Mouse (Mus musculus) yolk sac, embryonic 10.5 days (tissue): ENCODE data around the gene Gpr68.

Experiments
- DNase-seq: peaks from one replicate; pipeline ENCODE4 v3.0.0-alpha.2; 2017; ENCODE audit warnings: low spot score

Gpr68 gene

DNA sequence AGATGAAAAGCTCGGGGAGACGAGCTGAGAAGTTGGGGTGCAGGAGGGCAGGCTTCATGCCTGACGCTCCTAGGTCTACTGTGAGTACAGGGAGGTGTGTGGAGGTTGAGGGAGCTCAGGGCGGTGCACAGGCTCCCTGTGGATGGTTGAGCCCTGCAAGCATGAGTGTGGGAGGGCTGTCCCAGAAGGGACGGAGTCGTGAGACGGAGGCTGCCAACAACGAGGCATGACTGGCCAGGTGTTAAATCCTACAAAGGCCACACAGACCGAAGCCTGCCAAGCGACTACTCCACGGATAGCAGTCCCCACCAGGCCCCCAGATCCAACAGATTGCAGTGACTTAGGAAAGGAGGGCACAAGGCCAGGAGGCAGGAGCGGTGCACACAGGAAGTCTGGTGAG lies 2.7 kb upstream of the Gpr68 start:
- DNase-seq = no peak

DNA sequence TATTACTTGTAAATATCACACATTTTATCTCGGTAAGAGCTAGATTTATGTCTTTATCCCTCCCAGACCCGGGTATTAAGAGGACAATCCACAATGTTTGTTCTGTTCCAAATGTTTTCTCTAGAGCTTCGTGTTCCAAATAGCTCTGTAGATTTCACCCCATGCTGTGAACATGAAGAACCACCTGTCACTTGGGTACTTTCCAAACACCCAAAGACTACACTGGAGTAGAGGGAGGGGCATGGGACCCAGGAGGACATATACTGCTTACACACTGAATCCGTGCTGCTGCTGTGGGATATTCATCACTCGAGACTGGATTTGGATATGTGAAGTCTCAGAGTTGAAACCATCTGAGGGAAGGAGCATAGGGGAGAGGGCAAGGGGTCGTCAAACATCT lies 1.8 kb upstream of the Gpr68 start:
- no peak for DNase-seq

DNA sequence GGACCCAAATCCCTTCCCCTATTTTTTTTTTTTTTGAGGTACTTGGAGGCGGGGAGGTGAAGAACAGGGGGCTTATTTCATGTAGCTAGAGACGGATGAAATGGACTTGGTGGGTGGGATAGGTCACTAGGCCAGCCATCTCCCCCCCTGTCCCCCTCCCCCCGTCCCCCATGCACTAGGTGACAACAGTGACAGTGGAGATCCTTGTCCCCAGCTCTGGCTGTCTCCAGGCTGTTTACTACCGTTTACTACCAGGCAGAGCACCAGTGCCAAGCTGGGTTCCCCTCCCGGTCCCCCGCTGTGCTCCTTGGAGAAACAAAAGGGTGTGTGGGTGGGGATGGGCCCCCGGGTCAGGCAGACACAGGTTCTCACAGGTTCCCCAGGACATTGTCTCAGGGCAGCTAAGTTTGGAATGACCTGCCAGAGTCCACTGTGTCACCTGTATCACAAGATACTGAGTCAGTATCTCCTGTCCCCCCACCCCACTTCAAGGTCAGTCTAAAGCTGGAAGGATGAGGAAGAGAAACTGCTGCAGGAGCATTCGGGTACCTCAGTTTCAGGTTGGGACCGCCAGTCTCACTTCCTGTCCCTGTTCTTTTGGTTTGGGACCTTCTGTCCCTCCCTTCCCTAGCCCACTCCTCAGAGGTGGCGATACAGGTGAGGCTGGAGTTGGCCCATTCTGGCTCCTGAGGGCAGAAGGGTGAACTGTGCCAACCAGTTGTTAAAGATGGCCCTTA lies 468 bp upstream of the Gpr68 start:
- no peak for DNase-seq

DNA sequence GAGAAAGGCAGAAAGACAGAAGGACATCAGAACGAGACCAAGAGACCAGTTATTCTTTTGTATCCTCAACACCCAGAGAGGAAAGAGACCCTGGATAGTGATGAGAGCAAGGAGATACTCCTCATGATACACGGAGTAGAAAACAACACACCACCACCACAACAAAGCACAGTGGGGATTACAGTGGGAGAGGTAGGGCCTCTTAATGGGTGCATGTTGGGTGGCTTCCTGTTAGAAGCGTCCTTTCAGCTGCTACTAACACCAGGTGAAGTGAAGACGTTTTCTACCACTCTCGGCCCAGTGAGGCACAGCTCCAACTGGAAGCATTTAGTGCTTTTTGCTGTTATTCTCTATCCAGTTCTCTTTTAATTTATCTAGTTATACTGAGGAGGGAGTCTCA lies 1.1 kb downstream of the Gpr68 start:
- DNase-seq = no peak

DNA sequence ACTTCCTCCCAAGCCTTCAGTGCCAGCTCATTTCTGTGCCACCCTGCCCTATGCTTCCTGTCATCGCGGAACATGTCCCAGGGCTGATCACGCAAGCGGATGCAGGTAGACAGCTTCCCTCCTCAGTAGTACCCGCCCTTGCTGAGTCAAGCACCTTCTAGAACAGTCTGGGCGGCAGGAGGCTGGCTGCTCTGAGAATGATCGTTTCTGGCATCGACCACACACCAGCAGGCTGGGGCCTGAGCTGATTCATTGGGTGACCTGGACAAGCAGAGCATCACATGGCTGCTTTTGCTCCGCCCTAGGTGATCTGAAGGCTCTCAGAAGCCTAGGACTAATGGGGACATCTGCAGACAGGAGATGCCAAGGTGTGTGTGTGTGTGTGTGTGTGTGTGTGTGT lies 4.2 kb downstream of the Gpr68 start:
- DNase-seq = no peak

DNA sequence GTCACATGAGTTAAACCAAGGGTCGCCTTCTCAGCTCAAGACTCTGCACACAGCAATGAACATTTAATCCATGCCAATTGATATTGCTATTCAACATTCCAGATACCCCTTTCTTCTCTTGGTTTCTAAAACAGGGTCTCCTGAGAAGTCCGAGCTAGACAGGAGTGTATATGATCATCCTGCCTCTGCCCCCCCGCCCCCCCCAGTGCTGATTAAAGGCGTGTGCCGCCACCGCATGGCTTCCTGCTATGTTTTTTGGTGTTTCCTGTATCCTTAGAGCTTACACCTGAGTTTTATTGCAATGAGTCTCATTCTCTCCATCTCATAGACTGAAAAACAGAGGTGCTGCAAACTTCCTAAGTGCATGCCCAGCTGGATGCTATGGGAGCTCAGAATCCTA lies 6.6 kb downstream of the Gpr68 start:
- DNase-seq = no peak

DNA sequence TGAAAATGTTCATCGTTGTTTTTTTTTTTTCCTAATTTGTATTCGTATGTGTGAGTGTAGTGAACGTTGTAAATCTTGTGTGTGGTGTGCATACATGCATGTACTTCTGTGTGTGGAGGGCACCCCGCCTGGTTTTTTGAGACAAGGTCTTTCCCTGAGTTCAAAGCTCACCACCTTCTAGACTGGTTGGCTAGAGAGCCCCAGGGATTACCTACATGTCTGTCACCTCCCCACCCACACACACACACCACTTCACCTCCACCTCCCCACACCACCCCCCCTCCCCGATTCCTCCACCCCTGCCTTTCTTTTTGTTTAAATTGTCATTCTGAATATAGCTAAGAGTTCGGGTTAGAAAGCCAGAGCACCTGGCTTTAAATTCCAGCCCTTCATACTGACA lies 7.1 kb downstream of the Gpr68 start:
- DNase-seq = no peak

DNA sequence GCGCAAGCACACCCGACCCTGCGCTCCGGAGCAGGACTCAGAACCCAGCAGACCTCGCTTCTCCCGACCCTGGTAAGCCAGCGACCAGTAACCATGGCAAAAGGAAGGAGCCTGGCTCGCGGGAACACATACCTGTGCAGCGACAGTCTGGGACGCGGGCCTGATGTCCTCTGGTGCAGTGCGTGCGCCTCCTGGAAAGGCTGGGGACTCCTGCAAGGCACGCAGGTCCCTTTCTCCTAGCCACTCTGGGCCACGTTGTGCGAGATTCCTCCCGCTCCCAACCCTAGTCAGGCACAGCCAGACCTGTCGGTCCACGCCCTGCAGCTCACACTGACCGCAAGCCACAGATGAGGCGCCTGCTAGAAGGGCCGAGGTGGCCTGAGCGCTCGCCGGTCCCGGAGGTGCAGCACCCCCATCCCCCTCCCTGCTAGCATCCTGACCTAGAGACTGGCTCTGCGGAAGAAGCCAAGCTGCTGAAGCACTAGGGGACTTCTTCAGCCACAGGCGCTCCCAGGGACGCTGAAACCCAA lies 8.8 kb downstream of the Gpr68 start:
- DNase-seq = no peak

DNA sequence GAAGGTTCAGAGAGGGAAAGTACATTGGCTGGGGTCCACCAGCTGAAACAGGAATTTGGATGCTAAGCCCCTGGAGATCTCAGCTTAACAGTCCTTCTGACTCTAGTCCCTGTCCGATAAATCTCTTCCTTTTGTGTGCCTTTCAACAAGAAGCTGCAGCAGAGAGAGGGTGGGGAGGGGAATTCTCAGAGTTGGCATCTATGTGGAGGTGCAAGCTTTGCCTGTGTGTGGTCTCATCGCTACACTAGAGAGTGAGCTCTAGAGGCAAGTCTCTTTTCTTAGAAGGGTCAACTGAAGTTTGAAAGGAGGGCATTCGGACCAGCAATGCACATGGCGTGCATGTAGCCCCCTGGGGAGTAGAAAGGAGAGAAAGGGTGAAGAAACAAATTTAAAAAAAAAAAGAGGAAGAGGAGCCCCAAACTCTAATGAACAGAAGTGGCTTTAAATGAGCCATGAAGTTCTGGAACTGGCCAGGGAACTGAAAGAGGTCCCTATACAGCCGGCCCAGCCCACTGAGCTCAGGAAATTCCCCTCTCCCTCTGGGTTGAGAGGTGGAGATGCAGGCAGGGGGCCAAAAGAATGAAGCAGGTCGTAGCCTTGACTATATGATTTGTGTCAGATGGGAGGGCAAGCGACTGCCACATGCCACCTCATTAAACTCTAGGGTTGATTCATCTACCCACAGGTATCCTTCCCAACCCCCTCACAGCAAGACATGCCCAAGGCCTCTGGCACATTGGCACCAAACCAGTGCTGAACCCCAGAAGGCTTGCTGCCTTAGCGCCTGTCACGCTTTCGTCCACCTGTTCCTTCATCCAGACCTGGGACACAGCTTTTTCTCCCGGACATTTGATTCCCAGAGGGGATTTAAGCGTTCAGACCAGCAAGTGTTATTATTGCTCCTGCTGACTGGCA lies 10.0 kb downstream of the Gpr68 start:
- no peak for DNase-seq

DNA sequence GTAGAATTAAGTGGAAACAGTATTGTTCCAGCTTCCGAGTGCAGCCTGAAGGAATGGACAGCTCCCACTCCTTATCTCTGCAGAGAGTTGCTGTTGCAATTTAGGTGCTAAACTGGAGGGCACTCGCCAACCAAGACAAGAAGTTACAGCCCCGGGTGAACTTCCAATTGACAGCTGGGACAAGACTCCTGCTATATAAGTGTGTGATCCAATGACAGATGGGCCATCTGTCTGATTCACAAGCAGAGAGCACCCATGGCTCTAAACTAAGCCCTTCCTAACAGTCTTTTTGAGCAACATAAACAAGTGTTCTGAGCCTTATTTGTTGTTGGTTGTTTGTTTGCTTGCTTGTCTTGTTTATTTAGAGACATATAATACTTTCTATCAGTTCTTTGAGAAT lies 11.3 kb downstream of the Gpr68 start:
- no peak for DNase-seq

DNA sequence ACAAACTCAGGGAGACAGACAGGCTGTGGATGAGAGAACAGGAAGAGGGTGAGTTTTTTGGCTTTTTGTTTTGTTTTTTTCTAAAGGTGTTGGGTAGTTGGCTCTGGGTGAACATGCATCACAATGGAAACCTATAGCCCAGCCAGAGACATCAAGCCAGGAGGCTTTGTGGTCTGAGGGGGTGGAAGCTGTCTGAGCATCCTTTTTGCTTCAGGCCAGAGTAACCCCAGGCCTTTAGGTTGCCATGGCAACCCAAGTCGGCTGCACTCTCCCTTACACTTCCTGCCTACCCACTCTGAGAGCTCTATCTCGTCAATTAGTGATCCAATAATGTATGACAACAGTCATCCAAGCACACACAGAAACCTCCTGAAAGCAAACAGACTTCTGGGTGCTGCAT lies 12.5 kb downstream of the Gpr68 start:
- DNase-seq = no peak

DNA sequence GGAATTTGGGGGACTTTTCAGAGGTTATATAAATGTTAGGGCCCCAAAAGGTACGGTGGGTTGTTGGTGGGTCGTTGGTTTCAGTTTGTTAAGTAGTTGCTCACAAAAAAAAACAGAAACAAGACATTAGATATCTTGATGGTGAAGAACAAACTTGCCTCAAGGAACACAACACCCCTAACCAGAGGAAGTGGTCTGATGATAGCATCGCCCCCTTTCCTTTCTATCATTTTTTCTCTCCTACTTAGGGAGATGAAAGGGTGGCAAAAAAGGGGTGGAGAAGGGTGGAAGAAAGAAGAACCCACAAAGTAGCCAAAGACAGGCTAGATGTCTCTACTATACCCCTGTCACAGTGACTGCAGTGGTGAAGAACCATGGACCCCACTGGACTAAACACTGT lies 17.4 kb downstream of the Gpr68 start:
- DNase-seq = no peak

DNA sequence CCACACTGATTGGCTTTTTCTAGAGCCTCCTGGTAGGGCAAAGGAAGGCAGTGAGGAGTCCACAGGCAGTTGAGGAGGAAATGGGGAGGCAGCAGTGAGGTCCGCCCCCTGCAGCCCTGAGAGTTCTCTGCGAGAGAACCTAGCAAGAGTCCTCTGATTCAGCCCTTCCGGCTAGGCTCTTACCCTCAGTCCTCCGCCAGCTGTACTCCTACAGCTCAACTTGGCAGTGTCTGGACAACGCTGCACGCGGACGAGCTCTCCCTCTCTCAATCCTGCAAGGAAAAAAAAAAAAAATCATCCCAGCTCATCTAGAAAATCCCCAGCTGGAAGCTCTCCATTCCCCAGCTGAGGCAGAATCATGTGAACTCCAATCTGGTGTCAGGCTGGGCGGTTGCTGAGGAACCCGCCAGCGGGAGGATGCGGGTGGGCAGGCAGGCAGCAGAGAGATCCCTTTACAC lies 20.2 kb downstream of the Gpr68 start:
- DNase-seq = no peak

DNA sequence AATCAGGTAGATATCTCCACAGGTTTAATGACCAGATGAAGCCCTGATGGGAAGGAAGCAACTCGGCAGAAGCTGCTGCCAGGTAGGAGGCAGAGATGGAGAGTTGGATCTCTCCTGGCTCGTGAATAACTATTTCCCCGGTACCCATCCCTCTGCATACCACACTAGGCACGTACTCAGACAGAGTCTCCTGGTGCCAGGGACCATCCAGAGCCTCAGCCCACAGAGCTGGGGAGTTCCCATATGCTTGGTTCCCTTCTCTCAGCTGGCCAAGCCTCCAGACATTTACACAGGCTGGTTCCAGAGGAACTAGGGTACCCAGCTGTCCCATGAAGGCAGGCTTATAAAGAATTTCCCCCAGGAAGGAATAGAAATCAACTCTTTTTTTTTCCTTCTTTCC lies 21.1 kb downstream of the Gpr68 start:
- DNase-seq = no peak

DNA sequence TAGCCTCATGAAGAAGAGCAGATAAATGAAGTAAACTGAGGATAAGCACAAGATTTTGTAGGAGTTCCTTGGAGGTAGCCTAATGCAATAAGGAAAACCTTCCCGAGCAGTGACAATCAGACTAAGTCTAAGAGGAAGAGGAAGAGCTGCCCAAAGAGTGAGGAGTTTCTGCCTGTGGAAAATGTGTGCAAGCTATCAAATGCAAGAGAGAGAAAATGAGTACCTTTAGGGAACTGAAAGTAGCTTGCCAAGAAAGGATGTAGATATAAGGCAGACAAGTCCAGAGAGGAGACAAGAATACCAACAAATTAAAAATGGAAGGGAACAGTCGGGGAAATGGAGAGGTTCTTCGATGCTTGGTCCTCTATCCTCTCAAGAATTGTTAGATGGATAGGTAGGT lies 22.4 kb downstream of the Gpr68 start:
- DNase-seq = no peak

DNA sequence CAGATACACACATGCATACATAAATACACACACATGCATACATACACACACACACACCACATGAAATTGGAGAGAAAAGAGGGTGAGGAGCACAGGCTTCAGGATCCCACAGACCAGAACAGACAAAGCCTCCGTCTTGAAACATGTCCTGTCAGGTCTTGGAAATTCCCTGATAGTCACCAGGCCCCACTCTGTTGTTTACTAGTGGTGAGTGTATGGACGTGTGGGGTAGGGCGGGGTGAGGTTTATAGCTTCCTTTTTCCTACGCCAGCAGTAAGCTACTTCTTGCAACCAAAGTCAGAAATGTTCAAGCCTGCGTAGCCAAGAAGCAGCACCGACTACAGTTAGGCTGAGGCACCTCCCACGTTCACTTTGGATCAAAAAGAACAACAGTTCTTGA lies 24.8 kb downstream of the Gpr68 start:
- no peak for DNase-seq

DNA sequence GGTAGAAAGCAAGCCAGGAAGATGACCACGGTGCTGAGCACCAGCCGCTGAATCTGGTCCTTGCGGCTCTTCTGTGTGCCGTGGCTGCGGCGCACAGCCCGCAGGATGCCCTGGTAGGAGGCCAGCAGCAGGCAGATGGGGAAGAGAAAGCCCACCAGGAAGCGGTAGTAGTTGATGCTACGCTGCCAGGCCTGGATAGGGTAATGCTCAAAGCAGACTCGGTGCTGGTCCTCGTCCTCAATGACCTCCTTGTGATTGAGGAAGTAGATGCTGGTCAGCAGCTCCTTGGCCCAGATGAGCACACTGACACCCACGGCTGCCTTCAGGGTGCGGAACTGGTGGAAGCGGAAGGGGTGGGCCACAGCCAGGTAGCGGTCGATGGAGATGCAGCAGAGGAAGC lies 29.4 kb downstream of the Gpr68 start:
- no peak for DNase-seq

DNA sequence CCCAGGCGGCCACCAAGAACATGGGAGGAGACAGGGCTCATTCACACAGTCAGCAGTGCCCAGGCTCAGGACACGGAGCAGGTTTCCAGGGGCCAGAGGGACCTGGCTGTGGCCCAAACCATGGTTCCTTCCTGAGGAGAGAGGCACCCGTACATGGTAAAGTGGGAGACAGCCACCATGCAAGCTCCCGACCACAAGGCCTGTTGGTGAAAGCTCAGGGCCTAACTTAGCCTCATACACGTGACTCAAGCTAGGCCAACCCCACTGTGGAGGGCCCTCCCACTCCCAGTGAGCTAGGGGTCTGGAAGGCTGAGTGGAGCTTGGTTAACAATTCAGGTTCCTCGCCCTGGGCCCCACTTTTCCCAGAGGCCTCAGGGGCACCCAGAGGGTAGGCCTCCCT lies 30.1 kb downstream of the Gpr68 start:
- DNase-seq = no peak

DNA sequence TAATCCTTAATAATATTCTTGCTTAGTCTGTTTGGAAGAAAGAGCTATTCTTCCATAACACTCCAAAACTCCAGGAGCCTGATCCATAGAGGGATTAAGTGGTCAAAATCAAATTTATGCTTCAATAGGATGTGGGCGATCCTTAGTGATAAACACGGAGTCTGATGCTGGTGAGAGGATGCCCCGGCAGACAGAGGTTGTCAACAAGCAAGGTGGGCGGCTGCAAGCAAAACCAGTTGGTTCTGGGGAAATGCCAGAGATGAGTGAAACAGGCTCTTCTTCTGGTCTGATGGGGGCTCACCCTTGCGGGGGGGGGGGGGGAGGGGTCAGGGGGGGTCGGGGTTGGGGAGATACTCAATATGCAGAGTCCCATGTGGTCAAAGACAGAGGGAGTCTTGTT lies 32.0 kb downstream of the Gpr68 start:
- DNase-seq = no peak

DNA sequence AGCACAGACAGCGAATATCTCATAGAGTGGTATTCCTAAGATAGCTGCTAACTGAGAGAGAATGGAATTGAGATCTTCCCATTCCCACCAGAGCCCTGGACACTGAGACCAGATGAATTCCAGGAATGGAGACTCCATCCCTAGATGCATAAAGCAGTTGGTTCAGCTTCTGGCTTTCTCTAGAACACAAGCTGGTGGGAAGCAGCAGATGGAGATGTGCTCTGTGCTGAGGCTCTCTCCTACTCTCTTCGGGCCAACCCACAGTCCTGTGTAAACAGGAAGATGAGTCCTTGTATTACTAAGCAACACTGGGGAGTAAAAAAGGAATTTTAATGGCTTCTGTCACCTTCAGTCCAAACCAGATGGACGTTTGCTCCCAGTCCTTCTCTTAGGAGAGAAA lies 32.4 kb downstream of the Gpr68 start:
- DNase-seq = no peak

DNA sequence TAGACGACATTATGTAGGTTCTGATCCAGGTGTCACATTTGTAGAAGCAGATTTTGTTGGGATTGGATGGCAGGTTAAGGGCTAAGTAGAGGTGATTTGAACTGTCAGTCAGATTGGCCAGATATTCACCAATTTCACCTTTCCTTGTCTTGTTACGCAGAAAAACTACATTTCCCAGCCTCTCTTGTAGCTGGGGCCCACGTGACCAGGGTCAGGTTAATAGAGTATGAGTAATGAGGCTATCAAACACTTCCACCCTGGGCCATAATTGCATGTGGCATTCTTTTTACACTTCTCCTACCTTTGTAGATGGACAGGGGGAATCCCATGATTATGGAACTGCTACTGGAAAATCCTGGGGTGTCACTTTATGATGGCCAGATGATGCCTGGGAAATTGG lies 34.4 kb downstream of the Gpr68 start:
- DNase-seq = no peak

DNA sequence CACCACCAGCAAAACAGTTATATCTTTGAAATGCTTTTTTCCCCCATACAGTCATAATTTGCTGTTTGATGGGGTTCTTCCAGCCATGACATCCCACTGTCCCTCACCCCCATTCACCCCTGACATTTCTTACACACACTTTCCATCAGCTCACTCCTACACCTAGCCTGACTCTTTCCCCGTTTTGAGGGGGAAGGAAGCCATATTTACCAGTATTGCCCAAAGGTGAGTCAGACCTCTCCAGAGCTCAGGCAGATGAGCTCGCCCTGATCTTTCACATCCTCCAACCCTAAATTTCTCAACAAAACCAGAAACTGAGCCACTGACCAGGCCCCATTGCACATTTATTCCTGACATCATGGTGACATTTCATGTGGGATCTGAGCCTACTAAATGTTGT lies 36.2 kb downstream of the Gpr68 start:
- no peak for DNase-seq

DNA sequence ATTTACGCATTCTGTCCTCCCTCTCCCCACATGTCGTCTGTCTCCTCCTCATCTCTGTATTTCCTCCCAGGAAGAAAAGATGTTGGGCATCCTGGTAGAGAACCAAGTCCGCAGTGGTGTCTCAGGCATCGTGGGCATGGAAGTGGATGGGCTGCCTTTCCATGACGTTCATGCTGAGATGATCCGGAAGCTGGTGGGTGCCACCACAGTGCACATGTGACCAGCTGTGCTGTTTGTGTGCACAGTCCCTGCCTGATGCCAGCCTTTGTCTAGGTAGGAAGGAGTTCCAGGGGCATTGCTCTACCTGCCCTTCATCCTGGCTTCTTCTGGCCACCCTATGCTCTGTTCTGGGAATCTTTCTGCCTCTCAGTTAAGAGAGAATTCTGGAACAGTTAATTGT lies 36.8 kb downstream of the Gpr68 start:
- no peak for DNase-seq
